Mouse (Mus musculus): ENCODE data around the gene Tinagl1.

Tinagl1 gene

DNA sequence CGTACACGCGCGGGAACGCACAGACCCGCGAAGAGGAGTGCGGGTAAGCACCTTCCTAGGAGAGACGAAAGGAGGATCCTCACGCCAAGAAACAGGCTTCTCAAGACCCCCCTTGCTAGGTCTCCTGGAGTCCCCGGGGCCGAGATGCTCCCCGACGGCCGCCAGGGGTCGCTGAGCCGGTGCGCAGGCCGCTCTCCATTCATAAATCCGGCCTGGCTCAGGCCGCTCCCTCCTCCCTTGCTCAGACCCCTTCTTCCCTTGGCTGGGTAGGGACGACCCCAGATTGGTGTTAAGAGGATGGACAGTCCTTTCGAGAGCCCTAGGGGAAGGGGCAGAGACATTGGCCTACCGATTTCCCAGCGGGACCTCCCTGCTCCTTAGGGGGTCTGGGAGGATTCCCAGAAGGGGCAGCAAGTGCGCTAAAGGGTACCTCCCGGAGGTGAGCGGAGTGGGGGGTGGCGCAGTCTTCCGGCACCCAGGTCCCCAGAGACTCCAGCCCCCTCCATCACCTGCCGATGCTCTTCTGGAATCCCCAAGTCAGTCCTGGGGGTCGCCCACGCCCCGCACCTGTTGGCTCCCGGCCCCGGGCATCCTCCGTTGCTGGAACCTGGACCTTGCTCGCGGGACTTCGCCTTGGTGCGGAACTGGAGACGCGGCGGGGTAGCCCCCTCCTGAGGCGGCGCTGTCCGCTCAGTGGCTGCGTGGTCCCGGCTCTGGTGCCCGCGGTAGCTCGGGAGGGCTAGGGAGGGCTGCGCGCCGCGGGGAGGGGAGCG, 36.3 kb downstream of the Tinagl1 start:
- peak; percentile 71 to 84 for DNase-seq

GRCm38 (mm10) chr4:130133399-130133798, 41.5 kb downstream of the Tinagl1 start:
- DNase-seq, result no peak

GRCm38 (mm10) chr4:130131448-130132105, 43.3 kb downstream of the Tinagl1 start:
- DNase-seq, result no peak

DNA sequence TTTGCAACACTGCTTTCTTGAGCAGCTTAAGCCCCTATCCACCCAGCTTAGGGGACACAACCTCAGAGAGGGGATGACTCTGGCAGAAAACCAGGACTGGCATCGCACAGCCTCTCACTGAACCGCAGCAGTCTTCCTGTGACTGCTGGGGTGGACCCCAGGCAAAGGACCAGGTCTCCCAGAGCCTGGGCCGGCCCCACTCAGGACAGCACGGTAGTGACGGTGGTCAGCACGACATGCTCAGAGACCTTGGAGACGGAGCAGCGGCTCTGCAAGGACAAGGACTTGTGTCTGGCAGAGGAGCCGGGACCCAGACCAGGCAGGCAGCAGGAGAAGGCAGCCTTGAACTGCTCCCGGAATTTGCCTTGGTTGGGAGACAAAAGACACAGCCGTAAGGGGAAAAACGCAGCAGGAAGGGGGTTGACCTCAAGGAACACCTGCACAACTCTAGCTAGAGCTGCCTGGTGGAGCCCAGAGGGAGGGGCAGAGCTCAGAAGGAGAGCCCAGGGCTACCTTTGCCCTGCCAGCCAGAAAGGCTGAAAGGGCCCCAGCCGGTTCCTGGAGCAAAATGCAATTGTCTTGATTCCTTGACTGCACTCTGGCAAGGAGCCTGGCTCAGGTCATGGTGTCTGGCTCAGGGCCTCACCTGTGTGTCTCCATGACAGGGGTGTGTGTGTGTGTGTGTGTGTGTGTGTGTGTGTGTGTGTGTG, 44.1 kb downstream of the Tinagl1 start:
- DNase-seq, result peak in 1 of 2 experiments; percentile 28

- DNase-seq, result no peak
Measured at GRCm38 (mm10) chr4:130130082-130130481, 44.8 kb downstream of the Tinagl1 start.

GRCm38 (mm10) chr4:130128907-130129306, 46.0 kb downstream of the Tinagl1 start:
- no peak for DNase-seq

DNA sequence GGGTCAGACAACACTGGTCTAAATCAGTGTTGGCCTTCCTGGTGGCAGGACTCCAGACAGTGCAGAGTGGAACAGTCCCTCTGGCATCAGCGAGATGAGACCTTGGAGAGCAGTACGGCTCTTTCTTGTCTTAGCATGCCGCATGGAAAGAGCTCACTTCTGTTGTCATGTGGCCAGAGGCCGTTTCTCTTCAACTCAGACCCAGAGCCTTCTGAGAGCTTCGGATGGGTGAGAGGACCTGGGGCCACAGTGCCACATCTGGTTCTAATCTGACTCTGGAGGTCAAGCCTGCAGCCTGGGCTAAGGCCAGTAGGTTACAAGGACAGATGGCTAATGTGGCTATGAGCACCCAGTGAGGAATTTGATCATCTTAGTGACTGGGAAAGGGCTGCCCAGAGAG, 49.0 kb downstream of the Tinagl1 start:
- no peak for DNase-seq

DNA sequence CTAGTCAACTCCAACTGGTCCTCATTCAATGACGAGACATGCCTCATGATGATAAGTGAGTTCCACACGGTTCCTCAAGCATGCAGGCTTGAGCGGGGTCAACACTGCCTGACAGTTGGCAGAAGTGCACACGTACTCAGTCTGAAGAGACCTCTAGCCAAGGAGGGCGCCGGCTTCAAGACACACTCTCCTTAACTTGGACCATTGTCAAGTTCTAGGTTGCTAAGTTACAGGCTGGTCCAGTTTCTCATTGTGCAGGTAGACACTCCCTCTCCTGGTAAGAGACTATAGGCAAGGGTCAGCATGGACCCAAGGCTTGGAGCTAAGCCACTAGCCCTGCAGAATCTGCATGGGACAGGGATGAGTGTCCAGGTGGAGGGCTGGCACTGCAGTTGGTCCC, 49.8 kb downstream of the Tinagl1 start:
- no peak for DNase-seq

DNA sequence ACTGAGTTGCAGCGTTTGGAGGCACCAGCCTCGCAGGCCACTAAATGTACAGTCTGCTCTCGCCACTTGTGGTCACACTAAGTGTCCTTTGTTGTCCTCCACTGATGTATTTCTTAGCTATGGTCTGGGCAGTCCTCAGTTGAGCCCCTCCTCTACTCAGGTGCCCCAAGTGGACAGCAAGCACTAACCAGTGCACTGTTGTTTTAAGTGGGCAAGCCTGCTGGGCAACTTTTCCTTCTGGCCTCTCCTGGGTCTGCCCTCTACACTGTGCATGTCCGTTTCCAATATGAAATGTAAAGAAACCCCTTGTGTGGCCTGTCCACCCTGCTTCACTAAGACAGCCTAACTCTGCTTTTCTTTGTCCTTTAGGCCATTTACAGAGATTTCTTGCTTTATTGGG, 50.8 kb downstream of the Tinagl1 start:
- DNase-seq, result no peak

DNA sequence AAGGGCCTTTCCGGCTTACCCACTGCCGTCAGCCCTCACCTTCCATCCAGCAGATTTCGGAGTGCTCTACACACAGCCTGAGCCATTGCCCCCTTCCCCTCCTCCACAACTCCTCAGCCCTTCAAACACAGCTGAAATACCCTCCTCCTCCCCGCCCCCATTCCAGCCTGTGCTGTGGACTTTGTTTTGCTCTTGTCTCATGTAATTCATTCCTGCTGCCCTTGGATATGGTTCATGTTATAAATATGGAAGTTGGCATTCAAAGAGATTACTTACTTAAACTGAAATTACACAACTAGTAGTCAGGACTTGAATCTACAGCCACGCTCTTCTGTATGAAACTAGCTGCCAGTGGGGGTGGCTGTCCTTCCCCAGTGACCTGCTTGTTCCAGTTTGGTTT, 51.9 kb downstream of the Tinagl1 start:
- no peak for DNase-seq

DNA sequence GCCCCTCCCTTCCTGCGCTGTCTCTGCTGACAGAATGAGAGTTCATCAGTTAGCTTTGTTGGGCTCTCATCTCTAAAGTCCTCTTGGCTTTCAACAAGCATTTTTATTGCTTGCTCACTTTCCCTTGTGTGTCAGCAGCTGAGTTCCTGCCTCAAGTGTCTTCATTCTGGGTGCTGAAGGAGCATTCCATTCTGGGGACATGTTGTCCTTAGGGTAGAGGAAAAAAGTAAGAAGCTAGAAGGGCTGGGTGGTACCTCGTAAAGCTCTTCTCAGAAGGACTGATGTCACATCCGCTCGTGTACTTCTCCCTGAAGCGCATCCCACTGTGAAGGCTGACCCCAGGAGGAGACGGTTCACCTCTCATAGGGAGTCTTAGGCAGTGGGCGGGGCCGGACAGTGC, 53.4 kb downstream of the Tinagl1 start:
- no peak for DNase-seq

GRCm38 (mm10) chr4:130120752-130121151, 54.2 kb downstream of the Tinagl1 start:
- no peak for DNase-seq
